Mouse (Mus musculus): ENCODE data around the gene Mgst3.

Mgst3 gene

DNA sequence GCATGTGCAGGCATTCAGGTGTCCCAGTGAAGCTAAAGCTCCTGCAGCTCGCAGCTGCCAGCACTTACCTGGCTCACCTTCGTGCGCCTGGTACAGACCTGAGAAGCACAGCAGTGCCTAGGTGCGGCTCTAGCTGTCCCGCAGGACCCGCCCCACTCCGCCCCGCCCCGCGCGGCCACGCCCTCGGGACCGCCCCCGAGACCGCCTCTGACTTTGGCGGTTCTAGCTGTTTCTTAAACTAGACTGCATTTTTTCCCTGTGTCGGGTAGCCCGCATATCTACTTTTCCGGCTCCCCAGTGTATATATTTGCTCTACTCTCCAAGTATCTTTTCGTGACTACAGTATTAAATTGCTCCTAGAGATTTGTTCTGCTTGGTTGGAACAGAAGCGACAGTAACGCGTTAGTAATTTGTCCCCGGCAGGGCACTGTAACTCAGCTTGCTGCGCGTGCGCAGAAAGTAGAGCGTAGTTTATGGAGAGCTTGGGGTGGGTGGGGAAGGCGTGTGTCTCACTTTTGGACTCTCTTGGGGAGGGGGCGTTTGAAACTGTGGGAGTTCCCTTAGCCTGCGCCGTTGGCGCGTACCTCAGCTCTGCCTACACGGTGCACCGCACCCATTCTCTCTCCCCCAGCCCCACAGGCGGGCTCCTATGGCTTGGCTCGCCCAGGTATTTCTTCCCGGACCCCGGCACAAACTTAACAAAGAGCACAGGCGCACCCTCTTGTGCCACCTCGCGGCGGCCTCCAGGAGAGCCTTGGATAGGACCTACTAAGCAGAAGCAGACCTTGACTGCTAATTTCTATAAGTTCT is at the start of gene Mgst3:
Gene Mgst3, minus strand, starts transcription at position 159 of the 810 bp plus-strand sequence.
- peak; percentile 98 for DNase-seq (ENCODE audit: low spot score in 2 of 2)

DNA sequence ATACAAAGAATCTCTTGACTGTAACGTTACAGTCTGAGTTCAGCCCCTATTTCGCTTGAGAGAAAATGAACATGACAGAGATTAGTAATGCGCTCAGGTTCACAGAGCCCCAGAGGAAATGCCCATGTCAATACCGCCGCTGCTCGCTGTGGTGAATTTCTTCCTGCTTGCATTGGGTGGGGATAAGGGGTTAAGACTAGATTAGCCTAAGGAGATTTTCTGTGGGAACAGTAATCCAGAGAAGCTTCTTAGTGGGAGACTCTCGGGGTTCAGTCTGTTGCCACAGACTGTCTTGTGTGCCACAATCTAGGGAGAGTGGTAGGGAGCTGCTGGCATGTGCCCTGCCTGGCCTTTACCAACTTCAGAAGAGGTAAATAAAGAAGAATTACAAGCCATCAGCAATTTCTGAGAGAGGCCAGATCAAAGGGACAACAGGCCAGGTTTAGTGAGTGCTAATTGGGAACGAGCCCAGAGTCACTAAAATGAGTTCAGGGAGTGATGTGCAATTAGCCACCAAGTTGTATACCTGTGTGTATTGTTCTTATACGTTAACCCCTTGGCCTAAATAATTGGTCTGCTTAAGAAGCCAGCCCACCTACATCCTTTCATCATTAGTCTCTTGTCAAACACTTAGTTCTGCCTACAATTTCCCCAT is 44.7 kb upstream of the Mgst3 start:
- DNase-seq (ENCODE audit: low spot score in 2 of 2) = no peak

DNA sequence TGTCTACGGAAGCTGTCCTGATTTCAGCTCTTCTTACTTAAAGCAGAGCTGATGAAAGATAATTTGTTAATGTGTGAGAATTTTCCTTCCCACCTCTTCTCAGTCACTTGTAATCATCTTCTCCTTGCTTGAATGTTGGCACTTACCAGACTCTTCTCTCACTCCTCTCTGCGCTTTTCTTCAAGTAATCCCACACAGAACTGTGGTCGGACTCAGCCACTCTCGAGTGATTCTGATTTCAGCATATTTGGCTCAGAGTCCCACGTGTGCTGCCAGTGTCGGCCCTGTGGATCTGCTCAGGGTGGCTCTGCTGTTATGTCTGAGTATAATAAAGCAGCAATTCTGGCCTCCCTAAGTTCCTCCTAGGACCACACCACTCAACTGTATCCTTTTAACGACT is 43.5 kb upstream of the Mgst3 start:
- DNase-seq (ENCODE audit: low spot score in 2 of 2) = no peak

DNA sequence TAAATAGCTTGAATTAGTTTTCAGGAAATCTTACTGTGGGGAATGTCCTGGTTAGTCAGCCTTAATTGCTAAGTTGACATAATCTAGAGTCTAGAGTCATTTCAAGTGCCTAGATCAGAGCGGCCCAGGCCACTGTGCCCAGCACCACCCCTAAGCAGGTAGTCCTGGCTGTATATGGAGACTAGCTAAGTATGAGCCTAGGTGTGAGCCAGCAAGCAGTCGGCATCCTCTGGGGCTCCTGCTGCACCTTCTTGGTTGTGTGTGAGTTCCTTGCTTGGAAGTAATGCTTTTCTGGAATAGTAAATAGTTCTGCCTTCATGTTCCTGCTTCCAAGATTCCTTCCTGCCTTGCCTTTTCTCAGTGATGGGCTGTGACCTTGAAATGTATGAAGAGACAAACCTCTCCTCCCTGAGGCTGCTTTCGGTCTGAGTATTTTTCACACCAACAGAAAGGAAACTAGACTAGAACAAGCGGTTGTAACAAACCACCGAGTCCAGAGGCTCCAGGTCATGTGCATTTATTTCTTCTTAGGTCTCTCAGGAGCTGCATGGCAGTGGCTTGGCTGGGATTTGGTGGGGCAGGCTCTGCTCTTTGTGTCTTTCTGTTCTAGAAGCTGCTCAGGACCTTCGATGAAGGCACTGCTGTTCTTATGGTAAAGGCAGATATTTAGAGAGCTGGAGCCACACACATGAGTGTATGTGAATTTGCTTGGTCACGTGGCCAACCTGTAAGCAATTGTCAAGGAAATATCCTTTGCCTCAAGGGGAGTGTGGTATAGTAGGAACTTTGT is 42.7 kb upstream of the Mgst3 start:
- no peak for DNase-seq (ENCODE audit: low spot score in 2 of 2)

DNA sequence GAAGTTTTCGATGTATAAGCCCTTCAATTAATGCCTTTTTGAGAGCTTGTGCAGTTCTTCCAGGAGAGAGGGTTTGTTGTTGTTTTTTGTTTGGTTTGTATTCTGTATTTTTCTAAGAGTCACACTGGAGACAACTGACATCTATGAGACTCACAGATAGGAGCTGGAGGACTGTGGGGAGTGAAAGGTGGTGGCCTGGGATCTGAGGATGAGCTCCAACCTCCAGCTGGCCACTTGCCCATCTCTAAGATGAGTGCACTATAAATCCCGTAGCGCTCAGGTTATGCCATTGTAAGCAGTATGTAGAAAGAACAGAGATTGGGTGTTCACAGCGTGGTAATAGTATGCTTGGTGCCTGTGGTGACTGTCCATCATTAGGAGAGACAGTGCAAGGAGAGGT is 41.3 kb upstream of the Mgst3 start:
- no peak for DNase-seq (ENCODE audit: low spot score in 2 of 2)

DNA sequence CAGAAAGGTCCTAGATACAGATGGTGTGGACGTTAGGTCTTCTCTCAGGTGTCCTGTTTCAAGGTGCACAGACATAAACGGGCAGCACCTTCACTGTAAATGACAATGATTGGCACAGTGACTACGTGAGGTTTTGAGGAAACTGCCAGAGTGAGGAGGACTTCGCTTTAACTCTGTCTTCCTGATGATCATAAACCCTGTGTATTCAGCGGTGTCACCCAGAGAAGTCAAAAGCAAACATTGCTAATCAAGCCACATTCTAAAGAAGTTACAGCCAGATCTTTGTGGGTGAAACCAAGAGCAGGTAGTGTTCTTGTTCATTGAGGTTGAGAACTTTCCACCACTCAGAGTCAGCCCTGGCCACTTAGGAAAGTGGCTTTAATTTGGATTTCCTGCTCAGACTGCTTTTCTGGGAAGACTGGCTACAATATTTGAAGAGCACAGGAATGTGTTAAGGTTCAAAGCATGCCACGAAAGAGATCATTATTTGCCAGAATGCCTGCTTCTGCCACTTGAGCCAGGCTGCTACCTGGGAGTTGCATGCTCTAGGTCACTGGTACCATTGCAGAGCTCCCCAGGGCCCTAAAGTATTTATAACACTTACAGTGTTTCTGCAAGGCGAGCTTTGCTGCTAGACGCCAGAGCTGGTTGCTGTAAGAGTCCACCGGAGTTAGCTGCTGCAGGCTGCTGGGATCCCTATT is 37.5 kb upstream of the Mgst3 start:
- no peak for DNase-seq (ENCODE audit: low spot score in 2 of 2)

DNA sequence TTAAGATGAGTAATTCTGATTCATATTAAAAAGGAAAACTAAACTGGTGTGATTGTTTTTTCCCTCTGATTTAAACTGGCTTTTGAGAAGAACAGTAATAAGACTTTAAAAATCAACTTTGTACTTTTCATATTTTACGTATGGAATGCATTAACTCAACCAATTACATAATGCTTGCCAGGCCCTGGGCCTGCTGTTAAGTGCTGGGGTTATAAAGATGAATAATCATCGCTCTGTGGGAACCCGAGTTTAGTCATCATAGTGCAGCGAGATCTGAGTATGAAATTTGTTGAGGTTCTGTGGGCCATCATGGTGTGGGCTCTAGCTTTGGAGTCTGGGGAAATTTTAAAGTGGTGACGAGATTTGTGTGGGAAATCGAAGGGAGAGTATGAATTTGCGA is 33.0 kb upstream of the Mgst3 start:
- peak in 1 of 2 experiments; percentile 23 for DNase-seq (ENCODE audit: low spot score in 2 of 2)

DNA sequence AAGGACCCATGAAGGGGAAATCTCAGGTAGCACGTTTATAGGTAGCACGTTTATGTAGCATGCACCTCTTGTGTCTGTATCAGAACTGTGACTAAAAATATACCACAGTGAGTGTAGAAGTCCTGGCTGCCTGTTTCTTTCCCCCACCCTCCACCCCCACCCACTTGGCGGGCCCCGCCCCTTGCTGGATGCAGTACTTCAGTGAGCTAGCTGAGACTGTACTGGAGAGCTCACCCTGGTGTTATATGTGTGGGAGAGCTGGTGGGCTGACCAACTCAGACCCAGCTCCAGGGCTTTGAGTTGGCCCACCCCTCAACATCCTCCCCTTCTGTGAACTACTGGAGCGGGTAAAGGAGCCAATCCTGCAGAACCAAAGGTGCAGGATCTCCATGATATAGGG is 31.9 kb upstream of the Mgst3 start:
- peak in 1 of 2 experiments; percentile 34 for DNase-seq (ENCODE audit: low spot score in 2 of 2)

DNA sequence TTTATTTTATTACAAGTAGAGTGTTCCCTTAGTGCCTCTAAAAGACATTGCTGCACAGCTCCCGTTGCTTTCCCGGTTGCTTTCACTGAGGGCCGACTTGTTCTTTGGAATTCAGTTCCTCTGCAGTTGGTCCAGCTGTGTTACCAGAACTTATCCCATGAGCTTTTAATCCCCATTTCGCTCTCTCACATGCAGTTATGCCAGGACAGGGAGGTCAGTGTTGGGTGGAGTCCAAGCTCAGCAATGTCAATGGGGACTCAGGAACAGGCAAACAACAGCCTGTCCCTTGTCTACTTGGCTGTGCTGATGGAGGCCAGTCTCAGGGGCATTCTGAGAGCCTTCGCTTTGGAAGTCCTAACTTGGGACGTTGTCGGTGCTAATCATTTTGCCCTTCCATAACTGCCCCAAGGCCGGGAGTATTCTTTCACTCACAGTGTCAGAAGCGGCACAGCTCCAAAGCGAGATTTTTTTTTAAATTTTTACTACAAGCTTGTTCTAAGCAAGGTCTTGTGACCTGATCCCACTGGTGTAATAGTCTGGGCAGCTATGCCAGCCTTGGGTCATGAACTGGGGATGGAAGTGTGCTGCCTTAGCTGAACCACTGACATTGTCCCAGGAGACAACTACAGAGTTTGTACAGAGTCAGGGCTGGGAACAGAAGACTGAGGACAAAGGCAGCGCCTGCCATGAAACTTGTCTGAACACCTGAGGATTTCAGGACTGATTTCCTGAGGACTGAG is 29.0 kb upstream of the Mgst3 start:
- DNase-seq (ENCODE audit: low spot score in 2 of 2) = peak in 1 of 2 experiments; percentile 39

DNA sequence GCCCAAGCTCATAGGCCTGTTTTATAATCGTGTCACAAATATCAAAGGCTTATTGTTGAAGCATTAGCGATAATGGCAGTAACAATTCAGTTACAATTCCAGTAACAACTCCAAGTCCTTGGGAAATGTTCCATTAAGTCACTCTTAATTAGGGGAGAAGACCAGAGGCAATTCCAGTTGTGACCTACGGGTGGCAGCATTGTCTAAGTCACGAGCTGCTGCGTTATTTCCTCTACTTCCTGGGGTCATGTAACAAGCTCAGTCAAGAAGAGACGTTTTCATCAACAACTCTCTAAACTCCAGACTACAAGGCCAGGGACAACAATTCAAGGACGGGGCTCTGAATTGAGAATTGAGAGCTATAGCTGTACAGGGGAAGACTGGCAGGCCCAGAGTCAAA is 21.2 kb upstream of the Mgst3 start:
- peak; percentile 54 to 80 for DNase-seq (ENCODE audit: low spot score in 2 of 2)

DNA sequence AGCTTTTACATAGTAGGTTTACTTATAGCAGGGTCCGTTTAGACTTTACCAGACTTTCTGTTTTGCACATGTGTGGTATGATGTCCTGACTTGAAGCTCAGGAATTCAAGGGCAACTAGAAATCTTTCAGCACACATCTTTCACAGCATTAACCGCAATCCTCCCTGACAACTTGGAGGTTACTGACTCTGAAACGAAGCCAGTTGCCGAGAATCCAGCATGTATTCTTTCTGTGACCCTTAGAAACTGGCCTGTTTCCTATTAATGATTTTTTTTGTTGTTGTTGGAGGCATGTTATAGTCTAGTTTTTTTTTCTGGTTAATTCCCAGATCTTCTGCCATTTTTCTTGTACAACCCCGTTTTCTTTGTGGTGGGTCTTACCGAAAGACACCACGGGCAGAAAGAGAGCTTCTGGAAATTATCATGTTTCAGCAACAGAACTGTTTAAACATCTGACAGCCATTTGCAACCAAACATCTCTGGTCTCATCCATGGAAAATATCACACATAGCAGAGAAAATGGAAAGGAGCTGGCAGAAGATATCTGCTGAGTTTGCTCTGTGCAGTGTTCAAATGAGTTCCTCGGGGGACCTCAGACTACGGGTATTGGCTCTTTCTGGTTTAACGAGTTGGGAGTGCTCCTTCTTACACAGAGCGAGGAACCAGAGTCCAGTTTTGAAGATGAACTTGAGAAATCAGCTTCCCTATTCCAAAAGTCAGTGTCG is 18.5 kb upstream of the Mgst3 start:
- DNase-seq (ENCODE audit: low spot score in 2 of 2) = peak in 1 of 2 experiments; percentile 20

DNA sequence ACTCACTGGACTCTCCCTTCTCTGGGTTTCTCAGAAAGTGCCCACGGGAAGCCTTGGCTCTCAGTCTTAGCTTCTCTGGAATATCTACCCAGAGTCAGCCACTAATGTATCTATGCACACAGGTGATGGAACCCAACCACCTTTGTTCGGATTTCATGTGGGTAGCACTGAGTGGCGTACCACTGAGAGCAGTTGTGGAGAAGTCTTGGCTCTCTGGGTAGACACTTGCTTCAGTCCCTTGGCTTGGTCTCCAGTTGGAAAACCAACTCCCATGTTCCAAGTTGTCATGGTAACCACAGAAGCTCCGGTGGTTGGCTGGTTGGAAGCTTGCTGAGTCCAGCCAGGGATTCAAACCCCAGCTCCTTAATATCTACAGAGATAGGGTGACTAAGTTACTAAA is 16.0 kb upstream of the Mgst3 start:
- no peak for DNase-seq (ENCODE audit: low spot score in 2 of 2)

DNA sequence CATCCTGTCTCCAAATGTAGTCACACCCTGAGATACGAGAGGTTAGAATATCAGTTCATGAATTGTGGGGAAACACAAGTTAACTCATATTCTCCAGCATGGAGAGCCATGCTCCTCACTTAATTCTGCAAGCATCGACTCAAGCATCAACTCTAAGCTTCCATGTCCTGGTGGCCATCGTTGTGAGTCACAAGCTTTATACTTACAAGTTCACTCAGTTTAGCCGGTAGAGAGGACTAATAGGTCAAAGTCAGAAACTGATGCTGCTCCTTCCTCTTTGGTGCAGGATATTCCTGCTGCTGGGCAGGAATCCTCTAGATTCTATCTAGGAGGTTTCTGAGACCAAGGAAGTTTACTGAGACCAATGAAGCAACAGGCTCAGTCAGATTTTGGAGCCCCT is 11.6 kb upstream of the Mgst3 start:
- DNase-seq (ENCODE audit: low spot score in 2 of 2) = no peak

DNA sequence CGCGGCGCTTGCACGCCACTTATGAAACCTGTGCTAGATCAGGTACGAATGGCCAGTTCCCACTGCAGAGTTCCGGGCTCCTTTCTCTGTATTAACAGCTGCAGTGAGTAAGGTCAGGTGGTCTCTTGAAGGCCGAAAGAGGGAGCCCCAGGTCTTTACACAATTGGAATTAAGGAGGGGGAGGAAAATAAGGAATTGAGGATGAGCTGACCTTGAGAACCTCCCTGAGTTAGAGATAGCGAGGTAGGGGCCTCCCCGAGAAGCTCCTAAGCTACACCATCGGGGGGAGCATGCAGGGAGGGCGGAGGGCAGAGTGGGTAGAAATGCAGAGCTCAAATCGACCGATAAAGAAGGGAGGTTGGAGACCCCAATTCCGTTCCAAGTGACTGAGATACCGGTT is 360 bp downstream of the Mgst3 start:
- no peak for DNase-seq (ENCODE audit: low spot score in 2 of 2)

DNA sequence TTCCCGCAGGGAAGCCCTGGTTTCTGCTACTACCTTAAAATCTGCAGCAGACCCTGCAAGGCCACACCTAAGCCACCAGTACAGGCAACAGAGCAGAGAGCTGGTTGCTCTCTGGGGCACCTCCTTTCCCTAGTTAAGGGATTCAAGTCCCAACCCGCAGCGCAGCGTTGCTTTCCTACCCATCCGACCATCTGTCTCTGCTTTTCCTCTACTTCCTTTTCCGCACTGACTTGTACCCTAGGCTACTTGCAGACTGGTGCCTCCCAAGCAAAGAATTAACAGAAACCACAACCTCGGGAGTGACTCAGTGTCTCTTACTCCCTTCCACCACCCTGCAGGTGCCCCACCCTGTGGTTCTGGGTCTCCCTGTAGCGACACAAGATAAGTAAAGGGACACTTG is 954 bp downstream of the Mgst3 start:
- peak in 1 of 2 experiments; percentile 58 for DNase-seq (ENCODE audit: low spot score in 2 of 2)

DNA sequence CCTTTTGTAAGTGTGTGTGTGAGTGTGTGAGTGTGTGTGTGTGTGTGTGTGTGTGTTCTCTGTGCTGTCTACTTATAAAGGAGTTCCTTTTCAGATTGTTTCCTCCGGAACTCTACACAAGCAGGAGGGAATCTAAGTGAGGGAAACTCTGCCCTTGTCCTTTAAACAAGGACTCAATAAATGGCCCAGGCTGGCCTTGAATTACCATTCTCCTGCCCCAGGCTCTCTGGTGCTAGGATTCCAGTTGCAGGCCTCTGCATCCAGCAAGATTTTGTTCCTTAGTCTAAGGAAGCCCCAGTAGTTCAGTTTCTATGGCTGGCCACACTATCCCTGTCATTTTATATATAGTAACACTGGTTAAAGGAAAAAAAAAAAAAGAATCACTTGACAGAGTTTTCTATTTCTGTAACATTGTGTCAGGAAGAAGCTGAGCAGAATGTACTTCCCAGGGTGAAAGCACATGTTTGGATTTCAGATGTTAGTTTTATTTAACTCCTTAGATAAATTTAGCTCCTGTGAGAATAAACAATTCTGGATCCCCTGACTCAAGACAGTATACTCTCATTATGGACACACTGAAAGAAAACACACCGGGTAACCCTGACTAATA is 1.5 kb downstream of the Mgst3 start:
- no peak for DNase-seq (ENCODE audit: low spot score in 2 of 2)

DNA sequence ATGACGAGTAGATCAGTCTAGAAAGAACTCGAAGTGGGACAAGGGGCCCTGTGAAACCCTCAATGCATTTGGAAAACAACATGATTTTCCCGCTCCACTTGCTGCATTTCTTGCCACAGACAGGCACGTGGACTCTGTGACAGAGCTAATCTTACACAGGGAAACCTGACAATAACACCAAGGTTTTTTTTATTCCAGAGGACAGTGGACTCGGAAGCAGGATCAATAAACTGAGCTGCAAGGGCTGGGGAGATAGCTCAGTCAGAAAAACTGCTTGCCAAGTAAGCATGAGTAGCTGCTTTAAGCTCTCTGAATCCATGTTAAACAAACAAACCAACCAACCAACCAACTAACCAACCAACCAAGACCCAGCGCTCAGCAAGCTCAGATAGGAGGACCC is 2.4 kb downstream of the Mgst3 start:
- no peak for DNase-seq (ENCODE audit: low spot score in 2 of 2)

DNA sequence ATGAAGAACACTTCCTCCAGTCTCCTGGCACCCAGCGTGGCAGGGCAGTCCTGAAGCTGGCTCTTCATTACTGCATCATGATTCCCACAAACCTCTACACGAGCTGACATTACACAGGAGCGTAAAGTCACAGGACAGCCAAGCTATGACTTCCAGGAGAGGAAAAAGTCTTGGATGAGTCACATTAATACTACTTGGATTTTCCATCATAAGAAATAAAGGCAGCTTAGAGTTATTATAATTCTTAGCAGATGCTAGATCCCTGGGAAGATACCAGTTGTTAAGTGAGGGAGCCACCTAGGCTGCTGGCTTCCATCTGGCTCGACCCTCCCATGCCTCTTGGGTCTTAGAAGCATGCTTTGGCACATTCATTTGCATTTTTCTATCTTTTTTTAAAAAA is 3.3 kb downstream of the Mgst3 start:
- DNase-seq (ENCODE audit: low spot score in 2 of 2) = no peak

DNA sequence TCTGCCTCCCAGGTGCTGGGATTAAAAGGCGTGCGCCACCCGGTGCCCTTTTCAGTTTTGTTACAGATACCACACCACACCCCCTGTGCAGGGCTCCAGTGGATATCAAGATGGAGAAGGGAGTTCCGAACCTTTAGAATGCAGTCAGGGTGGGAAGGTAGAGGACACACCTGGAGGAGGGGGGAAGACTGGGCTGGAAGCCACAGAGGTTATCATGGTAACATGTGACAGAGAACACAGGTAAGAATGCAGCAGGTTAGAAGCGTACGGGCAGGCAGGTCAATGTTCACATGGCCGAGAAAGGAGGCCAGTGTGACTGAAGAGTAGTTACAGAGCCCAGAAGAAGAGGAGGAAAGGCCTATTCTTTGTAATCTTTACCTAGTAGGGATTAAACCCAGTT is 4.1 kb downstream of the Mgst3 start:
- DNase-seq (ENCODE audit: low spot score in 2 of 2) = no peak

DNA sequence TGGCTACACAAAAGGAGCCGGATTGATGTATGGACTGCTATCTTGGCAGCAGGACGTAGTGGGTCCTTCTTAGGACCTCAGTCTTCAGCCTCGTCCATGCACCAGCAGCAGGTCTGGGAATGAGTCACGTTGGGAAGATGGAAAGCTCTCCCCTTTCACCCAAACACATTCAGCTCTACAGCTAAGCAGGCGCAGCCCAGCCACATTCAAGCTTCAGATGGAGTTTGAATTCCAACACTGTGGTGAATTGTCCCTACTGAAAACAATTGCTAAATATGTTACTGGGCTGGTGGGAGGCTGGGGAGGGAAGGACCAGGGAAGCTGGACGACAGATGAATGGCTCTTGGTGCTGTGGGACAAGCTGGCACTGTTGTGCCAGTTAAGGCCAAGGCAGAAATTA is 5.1 kb downstream of the Mgst3 start:
- DNase-seq (ENCODE audit: low spot score in 2 of 2) = no peak

All from spleen, postnatal 4 days (tissue).